Mouse (Mus musculus): ENCODE data around the gene Osbpl5.

Gene Osbpl5

DNA sequence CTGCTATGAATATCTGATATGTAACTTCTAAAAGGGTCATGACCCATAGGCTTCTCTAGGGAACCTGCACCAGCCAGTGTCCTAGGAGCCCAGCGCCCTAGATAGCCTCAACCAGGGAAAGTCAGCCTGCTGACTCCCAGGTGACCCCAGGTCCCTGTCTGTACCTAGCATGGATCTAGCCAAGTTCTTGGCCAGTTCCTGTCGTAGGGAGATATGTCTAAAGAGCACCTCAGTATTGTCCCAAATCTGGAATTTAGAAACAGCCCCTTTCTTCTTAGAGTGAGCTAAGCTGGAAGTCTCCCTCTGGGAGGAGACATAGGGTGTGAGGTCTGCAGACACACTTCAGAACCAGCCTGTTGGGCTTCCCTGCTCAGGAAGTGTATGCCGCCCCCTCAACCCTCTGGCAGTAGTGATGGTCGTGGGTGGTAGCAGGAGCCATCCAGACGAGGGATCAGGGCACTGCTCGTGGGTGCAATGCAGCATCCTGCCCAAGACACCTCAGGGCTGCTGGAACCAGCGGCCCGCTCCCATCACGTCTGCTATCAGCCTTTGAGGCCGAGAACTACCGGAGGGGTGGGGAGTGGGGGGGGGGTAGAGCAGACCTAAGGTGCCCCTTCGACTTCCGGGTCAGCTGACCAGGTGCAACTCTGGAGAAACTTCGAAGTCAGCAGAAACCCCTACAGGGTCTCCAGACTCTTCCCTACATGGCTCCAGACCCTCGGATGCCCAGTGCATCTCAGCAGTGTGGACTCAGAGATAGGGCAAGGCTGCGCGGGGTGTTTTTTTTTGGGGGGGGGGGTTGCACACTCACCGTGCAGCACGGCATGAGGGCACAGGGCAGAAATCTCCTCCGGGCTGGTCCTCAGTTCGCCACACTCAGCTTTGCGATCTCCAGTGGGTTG, at the start of gene Osbpl5:
TSS of gene Osbpl5 (minus strand) at position 861 of the 902 bp plus-strand sequence.
- no peak for DNase-seq

DNA sequence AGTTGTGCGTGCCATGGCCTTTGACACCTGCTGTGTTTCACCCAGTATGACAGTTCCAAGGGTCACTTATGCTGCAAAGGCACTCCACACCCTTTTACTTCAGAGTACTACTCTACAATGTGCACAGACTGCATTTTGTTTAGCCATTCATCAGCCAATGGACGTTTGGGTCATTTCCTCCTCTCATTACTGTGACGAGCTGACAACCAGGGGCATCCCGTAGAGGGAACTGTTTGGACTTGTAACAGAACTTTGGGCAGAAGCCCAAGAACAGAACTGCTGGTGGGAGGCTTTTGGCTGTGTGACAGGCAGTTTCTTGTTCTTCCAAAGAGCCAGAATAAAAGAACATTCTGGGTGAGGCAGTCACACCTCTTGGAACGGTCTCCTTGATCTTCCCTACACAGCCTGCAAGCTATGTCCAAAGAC, 48.4 kb upstream of the Osbpl5 start:
- DNase-seq, result no peak

DNA sequence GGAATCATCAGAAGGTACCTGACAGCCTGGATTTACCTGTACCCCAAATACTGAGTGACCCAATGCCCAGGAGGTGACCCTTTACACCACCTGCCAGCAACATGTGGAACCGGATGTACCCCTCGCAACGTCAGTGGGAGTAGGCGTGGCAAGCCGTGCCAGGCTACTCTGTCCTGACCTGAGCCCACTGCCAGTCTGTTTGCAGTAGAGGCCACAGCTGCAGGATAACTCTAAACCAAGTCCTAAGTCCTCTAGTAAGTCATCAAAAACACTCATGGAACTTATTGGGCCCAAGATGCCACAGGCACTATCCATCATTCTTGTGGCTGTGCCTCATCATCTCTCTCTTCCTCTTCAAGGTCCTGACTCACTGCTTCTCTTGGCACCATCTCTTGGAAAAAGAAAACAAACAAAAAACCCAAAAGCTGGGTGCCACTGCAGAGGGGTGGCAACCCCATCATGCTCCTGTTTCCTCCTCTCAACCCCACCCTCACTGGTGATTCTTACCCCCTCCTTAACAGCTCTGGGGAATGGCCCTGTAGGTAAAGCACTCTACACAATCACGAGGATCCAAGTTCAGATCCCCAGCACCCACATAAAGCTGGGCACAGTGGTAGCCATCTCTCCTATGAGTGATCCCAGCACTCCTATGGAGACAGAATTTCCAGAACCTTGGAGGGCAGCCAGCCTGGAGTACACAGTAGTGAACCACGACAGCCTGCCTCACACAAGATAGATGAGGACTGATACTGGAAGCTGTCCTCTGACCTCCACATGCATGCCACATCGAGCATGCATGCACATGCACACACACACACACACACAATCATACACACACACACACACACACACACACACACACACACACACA, 44.6 kb upstream of the Osbpl5 start:
- DNase-seq, result no peak

DNA sequence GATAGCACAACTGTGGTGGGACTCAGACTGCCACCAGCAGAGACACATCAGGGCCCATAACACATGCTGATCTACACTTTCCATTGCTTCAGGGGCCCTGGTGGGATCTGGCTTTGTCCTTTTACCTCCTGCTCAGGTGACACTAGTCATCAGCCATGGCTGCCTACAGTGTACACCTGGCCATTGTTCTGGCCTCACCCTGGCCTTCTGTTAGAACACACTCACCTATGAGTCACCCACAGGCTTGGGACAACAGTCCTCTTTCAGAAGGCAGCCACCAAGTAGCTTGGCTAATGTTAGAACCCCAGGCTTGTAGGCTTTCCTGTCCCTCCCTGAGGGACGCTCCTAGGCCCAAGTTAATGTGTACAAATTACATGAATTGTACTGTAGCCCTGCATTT, 44.0 kb upstream of the Osbpl5 start:
- no peak for DNase-seq

DNA sequence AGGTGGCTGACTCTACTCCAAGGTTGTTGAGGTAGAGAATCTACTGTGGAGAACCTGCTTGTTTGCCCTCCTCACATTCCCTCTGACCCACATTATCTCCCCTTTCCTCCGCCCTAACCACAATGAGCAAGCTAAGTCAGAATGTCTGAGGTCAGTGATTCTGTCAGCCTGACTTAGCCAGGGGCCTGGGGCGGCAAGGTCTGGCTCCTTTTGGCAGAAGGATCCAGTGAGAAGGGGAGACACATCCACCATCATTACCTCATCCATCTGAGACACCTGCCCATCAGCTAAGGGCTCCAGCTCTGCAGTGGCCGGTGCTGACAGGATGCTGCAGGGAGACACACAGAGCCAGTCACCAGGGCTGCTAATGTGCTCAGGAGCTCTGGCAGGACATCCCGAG, 42.0 kb upstream of the Osbpl5 start:
- DNase-seq, result no peak

DNA sequence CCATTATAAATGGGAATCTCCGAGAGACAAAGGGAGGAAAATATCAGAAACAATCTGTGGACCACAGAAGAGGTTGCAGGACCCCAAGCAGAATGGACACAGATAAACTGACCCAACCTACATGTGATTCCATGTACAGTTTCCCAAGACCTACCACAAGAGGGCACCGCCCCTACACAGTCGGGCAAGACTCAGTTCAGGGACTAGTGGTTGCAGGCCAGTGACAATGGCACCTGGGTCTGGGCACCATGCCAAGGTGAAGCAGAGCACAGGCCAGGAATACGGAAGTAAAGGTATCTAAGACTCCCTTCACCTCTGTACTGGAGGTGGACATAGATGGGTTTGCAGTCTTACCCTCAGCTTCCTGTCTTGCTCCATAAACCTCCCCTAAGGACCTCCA, 36.3 kb upstream of the Osbpl5 start:
- DNase-seq, result no peak

DNA sequence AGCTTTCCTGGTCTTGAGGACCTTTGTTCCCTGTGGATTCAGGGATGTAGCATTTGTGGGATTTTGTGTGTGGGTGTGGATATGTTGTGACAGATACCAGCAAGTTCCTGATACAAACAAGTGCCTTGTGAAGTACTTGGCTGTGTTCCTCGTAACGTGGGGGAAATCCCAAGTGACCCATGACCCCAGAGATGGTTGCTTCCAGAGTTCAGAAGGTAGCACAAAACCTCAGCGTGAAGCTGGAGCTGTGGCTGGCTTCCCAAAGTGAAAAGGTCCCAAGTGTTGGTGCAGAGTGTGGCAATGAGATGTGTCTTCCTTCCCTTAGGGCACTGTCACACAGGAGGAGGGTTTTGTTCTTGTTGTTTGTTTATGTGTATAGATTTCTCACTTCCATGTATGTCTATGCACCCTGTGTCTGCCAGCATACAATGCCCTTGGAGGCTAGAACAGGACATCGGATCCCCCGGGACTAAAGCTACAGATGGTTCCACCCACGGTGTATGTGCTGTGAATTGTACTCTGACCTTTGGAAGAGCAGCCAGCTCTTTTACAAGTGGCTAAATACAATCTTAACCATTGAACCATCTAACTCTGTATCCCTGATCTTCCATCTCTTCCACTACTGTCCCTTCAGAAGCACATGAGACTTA, 35.7 kb upstream of the Osbpl5 start:
- no peak for DNase-seq

DNA sequence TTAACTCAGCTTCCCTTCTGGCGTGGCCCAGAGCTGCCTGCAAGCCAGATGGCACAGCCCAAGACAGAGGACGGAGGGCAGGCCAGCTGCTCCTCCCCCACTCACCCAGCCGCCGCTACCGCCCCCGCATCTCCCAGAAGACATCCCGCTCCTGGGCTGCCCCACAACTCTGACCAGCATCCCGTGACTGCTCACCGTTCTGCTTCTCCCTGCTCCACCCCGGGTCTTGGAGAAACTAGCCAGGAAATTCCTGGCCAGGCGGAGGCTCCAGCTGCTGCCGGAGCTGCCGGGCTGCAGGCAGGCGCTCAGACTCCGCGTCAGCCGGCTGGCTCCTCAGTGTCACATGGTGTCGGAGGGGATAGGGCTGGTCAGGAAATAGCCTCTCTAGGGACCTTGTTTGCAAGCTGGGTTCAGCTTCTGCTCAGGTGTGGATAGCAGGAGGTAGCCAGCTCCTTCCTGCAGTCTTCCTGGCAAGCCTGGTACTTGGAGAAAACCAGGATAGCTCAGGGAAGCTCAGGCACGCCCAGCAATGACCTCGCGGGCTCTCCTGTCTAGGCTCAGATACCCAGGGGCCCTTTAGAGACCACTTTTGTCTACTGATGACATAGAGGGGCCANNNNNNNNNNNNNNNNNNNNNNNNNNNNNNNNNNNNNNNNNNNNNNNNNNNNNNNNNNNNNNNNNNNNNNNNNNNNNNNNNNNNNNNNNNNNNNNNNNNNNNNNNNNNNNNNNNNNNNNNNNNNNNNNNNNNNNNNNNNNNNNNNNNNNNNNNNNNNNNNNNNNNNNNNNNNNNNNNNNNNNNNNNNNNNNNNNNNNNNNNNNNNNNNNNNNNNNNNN, 27.4 kb upstream of the Osbpl5 start, which contains the start of gene Mrgpre:
TSS of gene Mrgpre (minus strand) at position 505 of the 834 bp plus-strand sequence.
- peak; percentile 34 for DNase-seq

DNA sequence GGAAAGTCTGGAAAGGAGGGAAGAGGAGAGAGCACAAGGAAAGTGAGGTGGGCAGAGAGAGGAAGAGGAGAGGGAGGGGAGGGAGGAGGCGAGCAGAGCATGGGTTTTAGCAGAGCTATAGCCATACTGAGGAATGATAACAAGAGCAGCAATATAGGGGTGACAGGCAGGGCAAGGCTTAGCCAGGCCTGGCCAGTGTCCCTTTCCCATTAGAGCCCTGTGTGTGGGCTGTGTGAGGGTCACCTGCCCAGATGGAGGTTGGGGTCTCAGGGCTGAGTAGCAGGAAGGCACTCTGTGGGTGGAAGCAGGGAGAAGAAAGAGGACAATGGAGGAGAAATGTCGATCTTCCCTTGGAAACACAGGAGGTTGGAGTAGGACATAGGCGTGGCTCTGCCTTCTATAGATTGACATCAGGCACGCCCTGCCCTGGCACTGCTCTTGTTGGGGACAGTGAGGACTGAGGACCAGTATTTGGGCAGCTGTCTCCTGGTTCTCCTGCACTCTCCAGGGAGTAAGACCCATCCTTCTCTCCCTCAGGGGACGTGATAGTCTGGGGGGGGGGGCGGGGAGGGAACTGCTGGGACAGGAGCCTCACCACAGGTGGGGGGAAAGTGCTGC, 26.7 kb upstream of the Osbpl5 start:
- DNase-seq, result no peak

DNA sequence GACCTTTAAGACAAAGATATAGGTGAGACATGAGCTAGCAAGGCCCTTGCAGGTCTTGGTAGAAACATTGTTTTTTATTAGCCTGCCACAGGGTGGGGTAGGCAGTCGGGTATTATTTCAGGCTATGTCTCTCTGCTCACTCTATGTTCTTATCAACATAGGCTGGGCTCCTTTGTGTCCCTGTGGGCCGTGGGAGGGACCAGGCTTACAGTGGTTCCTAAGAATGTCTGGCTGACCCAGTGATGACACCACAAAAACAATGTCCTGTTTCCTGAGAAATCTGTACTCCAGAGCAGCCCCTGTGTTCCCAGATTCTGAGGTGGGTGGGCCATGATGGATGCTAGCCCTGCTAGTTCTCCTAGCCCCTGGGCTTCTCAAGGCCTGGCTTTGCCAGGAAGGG, 20.6 kb upstream of the Osbpl5 start:
- no peak for DNase-seq

DNA sequence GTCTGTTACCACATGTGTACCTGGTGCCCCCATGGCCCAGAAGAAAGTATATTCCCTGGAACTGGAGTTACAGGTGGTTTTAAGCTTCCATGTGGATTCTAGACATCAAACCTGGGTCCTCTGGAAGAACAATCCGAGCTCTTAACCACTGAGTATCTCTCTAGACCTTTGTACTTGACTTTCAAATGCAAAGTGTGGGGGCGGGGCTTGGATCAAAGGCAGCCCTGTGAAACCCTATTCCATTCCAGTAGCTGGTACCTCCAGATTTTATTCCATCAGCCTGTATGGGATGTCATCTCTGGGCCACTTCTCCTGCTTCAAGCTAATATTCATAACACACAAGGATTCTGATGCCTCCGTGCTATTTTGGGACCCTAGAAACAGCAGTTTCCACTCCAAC, 19.4 kb upstream of the Osbpl5 start:
- no peak for DNase-seq

DNA sequence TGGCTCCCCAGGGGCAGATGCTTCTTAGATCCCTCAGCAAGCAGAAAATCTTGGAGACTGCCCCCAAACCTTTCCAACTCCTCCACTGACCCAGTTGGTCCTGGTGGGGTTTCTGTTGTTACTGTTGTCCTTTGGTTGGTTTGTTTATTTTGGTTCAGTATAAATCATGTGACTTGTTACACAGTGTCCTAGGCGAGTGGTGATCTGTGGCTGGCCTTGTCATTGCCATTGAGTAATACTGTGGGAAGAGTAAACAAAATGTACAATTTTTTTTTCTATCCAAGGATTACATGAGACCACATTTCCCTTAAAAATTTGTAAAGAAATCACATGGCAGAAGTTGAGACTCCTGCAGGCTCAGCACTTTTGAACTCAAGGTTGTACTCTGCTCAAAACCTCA, 12.7 kb upstream of the Osbpl5 start:
- DNase-seq, result no peak

DNA sequence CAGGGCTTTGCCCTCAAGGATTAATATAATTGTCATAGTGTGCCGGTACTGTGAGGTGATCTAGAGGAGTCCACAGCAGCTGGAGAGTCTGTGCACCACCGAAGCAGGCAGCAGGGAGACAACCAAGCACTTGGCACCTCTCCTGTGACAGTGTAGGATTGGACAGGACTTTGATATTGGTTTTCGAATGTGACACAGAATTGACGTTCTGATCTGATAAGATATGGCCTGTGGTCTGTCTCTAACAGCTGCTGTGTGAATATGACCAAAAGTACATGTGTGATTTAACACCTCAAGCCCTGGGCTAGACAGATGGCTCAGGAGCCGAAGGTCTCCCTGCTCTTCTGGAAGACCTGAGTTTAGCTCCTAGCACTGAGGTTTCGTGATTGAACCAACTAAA, 11.5 kb upstream of the Osbpl5 start:
- DNase-seq, result no peak

DNA sequence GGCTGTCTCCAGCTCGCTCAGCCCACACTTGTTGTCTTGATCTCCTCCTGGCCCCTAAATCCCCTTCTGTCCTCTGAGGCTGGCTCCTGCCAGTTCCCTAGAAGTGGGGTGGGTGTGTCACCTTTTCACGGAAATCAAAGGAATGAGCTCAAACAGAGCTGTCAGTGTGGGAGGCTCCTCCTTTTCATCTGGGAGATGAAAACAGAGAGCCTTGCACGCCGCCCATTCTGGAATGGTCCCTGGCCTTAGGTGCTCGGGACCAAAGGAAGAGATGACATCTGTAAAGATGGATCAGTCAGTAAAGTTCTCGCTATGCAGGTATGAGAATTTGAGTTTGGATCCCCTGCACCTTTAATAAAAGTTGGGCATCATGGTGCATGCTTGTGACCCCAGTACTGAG, 10.1 kb upstream of the Osbpl5 start, which contains the start of gene Mrgprg:
TSS of gene Mrgprg (minus strand) at position 101 of the 400 bp plus-strand sequence.
- no peak for DNase-seq

DNA sequence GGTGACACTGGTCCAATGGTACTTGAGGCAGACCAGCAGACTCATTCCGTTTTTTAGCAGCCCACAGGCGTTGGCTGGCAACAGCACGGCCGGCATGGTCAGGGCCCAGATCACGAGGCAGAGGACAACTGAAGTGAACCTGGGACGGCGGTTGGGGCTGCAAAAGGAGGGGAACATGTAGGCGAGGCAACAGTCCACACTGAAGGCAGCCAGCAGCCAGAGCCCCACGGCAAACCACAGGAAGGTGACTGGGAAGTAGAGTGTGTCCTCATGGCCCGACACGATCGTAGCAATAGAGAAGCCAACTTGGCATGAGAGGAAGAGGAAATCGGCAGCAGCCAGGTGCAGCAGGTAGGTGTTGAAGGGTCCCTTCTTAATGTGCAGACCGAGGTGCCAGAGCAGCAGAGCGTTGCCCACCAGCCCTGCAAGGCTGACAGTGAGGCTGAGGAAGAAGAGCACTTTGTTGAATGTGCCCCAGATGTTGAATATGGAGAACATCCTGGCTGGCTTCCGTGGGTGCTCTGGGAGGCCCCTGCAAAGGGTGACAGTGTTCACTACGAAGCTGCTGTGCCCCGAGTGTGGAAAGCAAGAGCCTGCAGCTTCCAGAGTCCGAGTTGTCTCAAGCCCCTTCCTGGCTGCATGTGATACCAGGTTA, 8.2 kb upstream of the Osbpl5 start:
- no peak for DNase-seq

DNA sequence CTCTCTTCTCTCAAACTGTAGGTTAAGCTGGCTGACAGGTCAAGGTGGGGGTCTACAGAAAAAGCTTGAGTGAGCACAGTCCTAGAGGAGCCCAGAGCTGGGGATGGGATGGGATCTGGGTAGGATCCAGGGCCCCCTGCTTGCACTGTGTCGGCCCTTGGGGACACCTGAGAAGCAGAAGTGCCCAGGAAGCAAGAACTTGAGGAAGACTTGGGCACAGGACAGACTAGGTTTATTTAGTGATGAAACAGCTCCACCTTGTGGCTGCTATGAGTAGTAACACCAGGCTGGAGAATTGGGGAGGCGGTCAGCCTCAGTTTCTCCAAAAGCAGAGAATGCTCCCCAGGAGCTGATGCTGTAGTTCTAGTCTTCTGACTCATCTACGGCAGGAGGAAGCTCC, 7.0 kb upstream of the Osbpl5 start:
- no peak for DNase-seq

DNA sequence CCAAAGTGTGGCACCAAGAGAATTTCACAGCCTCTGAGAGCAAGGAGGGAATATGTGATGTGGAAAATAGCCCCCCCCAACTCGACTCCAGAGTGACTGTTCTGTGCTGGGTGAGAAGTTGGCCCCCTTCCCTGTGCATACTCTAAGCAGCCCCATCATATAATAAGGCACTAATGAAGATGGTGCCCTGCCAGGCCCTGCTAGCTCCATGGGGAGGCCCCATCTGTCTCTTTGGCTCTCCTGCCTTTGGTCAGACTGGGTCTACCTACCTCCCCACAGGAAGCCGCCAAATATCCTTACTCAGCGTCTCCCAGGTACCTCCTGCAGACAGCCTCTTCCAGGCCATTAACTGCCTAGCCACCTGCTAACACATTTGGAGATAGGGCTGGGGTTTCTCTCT, 2.2 kb upstream of the Osbpl5 start:
- DNase-seq, result peak; percentile 69

DNA sequence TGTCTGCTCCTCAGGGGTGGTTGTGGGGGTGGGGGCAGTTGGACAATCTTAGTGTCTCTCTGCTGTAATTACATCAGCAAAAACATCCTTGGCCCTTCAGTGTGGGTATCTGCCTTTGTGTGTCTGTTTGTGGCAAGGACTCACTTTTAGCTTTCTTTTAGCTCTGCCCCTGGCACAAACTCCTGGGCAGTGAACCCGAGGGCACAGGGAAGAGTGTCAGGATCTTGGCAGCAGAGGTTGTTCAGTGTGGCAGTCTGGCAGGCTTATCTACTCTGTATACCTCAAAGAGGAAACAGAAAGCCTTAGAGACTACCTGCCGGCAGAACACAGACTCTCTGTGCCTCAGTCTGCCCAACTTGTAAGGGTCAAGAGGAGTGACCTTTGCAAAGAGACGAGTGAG, 911 bp upstream of the Osbpl5 start:
- no peak for DNase-seq

DNA sequence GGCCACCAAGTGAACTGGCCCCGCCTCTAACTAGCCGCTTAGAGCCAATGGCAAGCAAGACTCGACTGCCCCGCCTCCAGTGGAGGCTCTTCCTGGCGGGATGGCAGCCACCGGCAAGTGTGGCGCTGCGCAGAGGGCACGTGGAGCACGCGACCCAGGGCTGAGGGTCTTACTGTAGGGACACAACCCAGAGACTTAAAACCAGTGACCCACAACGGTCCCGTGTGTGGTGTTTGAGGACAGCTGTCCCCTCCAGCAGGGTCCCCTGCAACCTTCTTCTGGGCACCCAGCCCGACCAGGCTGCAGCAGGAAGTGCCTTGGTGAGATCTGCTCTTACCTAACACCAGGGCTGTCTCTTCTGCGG, 224 bp upstream of the Osbpl5 start:
- DNase-seq, result peak; percentile 43

DNA sequence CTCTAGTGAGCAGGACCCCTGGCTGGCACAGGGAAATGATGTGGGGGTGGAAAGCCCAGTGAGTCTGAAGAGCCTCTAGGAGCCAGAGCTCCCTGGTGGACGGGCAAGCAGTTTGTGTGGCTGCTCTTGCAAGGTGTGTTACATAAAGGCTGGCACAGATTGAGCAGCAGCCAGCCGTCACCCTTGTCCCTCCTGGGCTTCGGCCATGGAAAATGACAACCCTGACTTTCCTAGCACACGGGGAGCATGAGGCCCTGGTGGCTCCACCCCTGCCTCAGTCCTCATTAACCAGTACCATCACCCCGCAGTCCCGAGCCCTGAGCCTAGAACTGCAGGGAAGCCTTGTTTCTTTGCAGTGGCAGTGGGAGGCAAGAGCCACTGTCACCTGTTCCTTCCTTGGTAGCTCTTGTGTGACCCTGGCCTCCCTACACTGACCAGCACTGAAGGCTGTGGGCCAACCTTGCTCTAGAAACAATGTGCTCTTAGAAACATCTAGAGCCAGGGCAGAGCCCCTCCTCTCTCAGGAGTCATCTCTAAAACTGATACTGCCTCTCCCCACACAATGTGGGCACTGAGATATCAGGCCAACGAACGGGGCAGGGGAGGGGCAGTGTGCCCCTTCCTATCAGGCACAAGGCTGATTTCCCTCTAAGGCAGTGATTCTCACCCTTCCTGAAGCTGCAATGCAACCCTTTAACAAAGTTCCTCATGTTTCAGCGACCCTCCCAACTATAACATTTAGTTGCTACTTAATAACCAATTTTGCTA, 1.2 kb downstream of the Osbpl5 start:
- DNase-seq, result no peak

Measured in cerebellum, adult 8-10 months (tissue).